Mouse (Mus musculus): ENCODE data around the gene Actr1b.
"Not testable (repeated sequence)": the region's sequence is repeated elsewhere in the genome, so short reads cannot be mapped to it uniquely, and the experiment has no call there.

Gene Actr1b

DNA sequence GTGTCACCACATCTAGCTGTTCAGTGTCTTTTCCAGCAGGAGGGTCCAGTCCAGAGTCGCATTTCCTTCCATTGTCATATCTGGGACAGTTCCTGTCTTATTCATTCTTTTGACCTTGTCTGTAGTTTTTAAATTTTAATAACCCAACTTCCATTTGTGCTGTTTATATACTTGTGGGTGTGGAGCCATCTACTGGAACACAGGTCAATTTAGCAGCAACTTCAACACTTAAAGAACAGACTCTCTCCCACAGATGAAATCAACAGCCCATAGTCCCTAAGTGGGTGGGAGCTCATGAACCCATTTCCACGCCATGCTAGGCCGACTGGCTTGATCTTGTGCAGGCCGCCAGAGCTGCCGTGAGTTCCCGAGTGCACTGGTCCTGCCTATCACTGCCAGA lies 17.8 kb downstream of the Actr1b start:
- no peak for DNase-seq

DNA sequence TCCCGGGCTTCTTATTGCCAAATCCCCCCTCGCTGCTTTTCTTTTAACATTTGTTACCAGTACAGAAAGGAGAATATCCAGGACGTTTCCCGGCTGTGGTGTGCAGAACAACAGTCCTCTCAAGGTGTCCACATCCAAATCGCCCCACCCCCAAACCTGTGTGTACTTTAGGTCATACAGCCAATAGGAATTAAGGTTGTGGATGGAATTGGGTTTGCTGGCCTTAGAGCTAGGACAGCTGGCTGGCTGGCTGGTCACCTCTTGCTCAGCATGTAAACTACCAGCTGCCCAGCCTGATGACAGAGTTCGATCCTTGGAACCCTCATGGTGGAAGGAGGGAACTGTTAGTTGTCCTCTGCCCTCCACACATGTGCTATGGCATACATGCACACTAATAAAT lies 19.4 kb downstream of the Actr1b start:
- DNase-seq = no peak

DNA sequence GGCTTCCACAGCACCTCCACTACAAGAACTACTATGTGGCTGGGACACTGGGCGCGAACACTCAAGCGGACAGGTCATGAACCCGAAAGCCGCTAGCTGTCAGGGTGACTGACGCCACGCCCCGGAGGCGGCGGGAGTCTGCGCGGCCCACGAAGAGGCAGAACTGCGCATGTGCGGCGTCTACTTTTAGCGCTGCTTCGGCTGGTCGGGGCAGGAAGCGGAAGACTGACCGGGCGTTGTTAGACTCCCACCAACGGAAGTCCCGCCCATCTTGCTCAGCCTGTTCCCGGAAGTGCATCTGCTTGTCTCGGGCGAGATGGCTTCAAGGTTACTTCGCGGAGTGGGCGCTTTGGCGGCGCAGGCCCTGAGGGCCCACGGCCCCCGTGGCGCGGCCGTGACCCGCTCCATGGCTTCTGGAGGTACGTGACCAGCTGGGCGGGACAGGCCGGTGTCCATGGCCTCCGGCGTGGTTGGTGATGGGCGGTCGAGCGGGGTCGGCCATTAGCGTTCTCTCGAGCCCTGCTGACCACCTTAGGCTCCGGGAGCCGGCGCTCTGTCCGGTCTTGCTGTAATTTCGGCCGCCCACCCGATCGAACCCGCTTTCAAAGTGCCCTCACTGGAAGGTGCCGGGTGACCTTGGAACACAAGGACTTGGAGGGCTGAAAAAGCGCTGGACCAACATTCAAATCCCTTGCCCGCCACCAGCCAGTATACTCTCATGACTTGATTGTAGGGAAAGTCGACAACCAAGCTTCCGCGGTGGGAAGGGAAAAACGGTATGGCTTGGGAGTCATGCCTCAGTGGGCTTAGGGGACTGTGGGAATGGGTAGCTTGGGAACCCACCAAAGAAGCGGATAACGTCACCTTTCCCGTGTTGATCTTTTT lies 22.7 kb downstream of the Actr1b start, which contains the start of gene Cox5b:
TSS of gene Cox5b (plus strand) at position 179 of the 885 bp plus-strand sequence.
- DNase-seq = peak; percentile 97 to 98

DNA sequence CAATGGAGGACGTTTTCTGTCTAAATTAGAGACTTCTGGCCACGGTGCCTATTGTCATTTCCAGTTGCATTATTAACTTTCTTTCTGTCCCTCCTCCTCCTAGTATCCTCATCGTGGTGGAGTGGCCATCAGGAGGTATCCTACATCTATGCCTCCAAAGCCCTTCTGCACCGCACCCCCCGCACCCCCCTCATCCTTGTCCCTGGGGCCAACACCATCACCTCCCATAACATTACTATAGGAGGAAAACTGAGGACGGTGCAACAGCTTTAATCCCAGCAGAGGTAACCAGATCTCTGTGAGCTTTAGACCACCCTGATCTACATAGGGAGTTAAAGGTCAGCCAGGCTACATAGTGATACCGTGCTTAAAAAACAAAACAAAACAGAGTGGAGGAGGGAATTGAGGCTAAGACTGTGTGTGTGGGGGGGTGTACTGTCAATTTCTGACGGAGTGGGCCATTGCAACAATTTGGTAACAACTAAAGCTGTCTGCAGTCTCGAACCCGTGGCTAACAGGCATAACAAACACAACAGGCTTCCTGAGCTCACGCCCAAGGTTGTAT lies 23.5 kb downstream of the Actr1b start:
- no peak for DNase-seq

DNA sequence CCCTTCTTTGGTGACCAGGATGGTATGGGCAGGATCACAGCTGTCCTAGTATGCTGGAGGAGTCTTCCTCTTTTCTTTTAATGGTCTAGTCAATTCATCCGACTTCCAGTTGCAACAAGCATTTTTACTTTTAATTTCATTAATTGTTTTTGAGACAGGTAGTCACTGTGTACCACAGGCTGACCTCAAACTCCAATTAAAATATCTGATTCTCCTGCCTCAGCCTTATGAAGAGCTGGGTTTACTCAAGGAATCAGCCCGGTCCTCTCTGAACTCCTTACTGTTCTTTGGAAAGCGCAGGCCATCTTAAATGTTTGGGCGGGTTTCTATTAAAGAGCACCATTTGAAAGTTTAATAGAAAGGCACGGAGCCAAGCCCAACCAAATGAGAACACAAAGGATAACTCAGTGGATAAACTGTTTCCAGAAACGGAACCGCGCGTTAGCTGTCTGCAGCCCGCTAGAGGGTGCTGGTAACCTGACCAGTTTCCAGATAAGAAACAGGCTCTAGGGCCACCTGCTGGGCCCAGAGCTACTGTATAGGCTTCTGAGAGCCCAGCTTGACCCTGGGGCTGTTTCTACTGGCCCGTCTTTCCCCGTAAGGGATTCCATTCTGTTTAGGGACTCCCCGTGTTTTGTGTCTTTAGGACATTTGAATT lies 30.3 kb downstream of the Actr1b start:
- peak; percentile 77 to 81 for DNase-seq

DNA sequence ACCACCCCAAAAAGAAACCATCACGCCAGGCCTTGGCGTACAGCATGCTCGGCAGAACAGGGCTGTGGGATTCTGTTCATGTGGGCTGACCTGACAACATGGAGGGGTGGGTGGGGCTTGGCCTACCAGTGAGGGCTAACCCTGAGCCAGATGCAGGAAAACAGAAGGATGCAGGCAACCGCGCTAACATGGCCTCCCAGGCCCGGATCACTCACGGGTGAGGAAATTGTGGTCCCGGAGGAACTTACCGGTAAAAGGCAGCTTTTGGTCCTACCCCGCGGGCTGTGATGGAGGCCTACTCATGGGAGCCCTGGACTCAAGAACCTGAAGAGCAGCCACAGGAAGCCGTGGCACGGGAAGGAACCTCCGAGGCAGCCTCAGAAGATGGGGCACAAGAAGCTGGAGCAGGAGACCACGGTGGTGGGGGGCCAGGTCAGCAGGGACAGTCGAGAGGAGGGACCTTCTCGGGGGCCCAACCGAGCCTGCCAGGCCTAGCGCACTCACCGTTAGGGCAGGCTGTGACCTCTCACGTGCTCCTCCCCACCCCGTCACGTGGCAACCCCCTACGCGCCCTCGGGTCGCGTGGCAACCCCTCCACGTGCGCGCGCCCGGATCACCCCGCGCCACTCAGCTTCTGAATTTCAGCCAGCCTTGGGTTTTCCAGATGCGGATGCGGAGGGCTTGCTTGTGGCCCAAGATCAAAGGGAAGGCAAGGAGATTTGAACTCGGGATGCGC lies 31.4 kb downstream of the Actr1b start, which contains the start of gene Fam178b:
TSS of gene Fam178b (minus strand) at position 564 of the 736 bp plus-strand sequence.
- DNase-seq = no peak

DNA sequence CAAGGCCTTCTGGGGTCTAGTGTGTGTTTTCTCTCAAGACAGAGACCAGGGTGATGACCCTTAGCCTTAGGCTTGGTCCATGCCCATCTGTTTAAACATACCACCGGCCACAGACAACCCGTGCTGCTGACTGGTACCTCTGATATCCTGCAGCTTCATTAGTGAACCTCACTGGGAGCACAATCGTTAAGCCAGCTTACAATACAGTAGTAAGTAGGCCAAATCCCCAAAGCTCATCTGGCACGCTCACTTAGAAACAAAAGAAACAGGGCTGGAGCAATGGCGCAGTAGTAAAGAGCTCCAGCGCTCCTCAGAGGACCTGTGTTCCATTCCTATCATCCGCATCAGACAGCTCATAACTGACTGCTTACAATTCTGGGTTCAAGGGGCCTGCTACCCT lies 33.3 kb downstream of the Actr1b start:
- DNase-seq = no peak

DNA sequence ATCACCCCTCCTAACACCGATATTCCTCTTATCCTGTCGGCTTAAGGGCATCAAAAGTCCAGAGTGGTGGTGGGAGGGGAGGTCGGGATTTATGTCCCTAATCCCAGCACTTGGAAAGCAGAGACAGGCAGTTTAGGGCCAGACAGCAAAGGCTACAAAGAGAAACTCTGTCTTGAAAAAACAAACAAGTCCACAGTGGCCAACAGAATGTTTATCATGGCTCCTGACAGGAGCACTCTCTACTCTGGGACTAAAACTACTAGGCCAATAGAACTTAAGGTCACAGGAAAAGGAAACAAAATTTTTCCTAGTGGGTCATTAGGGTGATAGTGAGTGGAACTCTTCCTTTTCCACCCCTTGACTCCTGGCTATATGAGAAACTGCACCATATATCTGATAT lies 39.3 kb downstream of the Actr1b start:
- DNase-seq = no peak

DNA sequence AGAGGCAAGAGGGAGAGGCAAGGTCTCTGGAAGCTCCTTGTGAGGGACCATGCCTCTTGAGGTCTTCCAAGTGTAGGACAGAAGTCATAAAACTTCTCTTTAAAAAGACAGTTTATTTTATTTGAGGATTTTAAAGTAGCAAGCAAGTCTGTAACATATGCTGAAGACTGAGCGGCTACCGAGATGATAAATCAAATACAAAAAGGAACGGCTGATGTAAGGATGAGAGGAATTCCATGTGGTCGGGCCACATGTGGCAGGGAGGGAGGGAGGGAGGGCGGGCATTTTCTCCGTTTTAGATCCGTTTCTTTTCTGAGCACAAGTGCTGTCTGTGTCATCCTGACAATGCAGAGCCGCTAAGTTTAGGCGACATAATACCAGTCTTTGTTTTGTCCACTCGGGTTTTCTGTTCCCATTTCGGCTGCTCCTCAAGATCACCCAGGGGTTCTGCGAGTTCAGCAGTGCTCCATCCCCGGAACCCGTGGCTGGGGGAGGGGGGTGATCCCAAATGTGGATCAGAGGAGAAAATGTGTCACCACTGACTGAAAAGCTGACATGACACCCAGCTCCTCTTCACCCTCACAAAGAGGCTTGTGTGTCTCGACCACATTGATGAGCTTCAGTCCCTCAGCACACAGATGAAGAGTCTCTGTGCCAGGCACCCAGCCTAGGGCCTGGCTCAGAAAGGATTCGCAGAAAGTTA lies 41.4 kb downstream of the Actr1b start:
- no peak for DNase-seq

DNA sequence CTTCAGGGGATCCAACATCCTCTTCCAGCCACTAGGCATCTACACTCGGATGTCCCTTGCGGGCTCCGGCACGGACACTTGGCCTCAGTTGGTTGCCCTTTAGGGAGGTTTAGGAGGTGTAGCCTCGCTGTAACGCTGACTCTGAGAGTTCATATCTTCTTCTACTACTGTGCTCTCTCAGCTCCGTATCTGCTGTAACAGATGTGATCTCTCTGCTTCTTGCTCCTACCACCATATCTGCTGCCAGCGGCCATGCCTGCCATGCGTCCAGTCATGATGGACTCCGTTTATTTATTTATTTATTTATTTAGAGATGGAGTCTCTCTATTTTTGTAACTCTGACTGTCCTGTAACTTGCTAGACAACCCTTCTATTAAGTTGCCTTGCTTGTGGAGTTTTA lies 43.0 kb downstream of the Actr1b start:
- no peak for DNase-seq

DNA sequence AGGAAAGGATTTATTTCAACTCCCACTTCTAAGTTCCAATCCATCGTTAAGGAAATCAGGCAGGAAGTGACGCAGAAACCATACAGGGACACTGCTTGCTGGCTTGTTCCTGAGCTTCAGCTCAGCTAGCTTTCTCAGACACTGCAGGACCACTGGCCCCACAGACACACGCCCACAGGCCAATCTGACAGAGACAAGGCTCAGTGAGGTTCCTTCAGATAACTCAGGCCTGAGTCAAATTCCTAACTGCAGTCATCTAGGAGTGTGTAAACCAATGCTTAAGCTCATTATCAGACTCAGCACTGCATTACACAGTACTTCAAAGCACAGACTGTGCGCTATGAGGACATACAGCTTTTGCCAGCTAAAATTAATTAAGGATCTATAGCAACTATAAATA lies 44.0 kb downstream of the Actr1b start:
- DNase-seq = no peak

DNA sequence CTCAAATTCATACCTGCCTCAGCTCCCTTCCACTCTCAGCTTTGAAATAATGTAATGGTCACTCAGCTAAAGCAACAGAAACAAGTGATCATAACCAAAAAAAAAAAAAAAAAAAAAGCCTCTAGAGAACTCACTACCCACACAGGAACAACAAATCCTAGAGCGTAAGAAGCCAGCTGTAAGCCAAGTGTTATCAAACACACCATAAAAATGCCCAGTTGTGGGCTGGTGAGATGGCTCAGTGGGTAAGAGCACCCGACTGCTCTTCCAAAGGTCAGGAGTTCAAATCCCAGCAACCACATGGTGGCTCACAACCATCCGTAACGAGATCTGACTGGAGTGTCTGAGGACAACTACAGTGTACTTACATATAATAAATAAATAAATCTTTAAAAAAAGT lies 46.2 kb downstream of the Actr1b start:
- not testable (repeated sequence) for DNase-seq

DNA sequence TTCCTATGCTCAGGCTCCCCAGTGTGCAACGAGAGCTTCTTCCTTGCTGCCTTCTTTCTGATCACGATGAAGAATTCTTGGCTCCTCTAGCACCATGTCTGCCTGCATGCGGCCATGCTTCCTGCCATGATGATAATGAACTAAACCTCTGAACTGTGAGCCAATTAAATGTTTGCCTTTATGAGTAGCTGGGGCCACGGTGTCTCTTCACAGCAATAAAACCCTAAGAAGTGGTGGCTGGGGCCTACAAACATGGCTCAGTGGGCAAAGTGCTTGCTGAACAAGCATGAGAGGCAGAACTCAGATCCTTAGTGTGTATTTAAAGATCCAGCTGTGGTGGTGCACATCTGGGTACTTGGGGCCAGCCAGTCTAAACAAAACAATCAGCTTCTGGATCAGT lies 48.3 kb downstream of the Actr1b start:
- DNase-seq = no peak

DNA sequence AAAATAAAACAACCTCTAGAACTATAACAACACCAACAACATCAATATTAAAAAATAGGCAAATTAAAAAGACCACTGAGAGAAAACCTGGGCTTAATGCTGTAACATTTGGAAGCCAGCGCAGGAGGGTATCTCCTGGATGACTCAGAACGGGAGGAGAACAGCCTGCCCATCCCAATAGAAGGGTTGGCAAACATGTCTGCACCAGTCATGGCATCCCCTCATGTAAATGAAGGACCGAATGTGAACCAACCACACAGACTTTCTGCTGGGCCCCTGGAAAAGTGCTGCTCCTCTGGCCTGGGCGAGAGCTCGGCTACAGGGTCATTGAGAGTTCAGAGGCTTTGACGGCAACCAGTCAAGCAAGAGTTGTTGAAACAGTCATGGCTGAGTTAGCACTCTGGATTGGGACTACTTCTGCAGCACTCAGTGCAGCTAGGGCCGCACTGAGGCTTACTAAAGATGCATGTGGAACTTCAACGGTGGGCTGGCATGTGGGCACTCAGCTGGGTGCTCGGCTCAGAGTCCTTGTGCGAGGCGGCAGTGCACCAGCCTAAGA lies 49.0 kb downstream of the Actr1b start:
- DNase-seq = no peak

DNA sequence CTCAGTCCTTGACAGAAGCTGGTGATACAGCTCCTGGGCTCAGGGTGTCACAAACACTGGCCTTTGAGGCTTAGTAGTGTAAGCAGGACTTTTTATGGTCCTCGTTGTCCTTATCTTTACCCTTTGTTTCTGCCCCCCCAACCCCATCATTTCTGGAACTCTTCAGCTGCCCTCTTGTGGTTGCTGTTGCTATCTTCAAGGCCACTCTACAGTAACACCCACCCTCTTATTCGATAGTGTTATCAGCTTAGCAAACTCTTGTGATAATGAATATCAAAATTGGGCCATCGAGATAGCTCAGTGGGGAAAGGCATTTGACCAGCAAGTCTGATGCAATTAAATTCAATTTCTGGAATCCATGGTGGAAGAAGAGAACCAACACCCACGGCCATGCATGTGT lies 49.8 kb downstream of the Actr1b start:
- DNase-seq = peak in 1 of 2 experiments; percentile 12

DNA sequence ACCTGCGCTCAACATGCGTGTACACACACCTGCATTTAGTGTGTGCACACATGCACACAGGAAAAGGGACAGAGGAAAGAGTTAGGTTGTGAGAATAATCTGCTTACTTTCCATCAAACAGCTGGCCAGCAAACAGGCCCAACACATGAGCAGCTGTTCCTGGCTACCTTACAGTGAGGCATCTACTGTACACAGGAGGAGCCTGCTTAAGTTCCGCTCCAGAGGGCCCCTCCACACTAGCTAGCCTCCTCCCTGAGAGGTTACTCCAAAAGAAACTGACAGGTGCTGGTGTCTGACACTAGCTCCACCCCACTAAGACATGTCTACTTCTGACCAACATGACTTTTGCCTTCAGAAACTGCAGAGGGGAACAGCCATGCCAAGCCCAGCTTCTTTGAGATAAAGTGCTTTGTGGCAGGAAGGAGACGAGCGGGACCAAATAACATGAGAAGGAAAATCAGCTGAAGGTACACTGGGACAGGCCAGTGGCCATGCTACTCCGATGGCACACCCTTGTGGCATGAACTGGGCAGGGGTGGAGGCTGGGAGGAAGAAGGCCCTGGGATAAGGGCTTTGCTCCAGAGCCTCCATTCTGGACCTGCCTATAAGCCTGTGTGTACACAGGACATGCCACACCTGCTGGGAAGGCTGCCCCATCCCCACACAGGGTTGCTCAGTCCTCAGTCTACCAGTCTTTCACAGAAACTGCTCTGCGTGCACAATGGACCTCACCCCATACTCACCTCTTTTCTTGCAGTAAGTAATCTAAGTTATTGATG lies 55.4 kb downstream of the Actr1b start:
- DNase-seq = no peak

DNA sequence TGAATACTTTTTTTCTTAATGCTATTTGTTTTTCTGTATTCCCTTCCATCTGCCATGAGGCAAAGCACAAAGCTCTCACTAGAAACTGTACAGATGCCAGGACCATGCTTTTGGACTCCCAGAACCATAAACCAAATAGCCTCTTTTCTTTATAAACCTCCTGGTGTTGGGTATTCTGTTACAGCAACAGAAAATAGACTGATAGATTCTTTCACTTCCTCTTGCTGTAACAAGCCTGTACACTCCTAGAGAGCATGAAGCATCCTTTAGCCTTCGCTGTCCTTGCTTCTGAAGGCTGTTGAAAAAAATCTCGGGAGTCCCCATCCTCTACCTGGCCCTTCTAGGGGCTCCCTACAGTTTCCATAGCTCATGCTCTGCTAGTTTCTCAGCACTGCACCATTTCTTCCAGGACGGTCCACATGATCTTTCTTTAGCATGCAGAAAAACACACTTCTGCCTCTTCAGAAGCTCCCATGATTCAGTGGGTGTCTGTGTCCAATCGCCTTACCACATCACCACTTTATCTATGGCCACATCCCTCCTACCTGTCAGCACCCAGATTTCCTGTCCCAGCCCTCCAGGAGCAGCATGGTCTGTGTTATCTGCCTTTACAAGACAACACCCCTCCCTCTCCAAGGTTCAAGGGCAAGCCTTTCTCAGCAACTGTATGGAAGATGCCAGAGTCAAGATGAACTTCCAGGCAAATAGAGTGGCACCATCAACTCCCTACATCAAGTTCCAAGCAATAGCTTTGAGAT lies 56.4 kb downstream of the Actr1b start:
- no peak for DNase-seq

DNA sequence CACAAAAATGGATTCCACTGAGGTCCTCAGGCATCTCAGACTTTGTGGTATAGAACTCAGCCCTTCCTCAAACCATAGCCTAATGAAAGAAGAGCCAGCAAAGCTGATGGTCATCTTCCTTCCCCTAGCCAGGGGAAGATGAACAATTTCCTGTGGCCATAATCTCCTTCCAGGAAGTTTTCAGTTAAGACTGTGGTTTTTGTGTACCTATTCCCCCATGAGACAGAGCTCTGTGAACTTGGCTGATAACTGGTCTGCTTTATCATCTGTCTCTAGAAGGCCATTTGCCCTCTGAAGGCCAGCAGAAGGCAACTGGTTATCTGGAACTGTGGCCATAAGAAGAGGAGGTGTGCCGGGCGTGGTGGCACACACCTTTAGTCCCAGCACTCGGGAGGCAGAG lies 58.0 kb downstream of the Actr1b start:
- no peak for DNase-seq

DNA sequence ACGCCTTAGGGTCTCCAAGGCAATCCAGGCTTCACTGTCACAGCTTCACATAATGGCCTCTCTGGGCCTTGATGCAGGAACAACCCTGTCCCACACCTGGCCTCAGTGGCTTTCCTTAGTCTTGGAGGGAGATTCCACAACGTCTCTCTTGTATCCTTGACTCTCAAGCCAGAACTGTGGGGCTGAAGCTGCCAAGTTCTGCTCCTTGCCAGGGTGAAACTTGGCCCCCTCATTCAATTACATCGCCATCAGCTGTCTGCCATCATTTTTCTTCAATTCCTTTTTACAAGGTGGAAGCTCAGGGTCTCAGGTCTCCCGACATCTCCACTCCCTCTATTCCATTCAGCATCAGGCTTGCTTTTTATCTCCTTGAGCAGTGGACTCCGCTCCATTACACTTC lies 59.2 kb downstream of the Actr1b start:
- no peak for DNase-seq

Data from lung, adult 18-20 months (tissue).